Mouse (Mus musculus): ENCODE measurements around the gene Tmem268. TPM values are rescaled to one million over a fixed set of nuclear protein-coding genes. Genes with fewer than 3 reads are reported as not detected.

Gene Tmem268
- polyA plus RNA-seq, 1 experiment, result 19.5 TPM

DNA sequence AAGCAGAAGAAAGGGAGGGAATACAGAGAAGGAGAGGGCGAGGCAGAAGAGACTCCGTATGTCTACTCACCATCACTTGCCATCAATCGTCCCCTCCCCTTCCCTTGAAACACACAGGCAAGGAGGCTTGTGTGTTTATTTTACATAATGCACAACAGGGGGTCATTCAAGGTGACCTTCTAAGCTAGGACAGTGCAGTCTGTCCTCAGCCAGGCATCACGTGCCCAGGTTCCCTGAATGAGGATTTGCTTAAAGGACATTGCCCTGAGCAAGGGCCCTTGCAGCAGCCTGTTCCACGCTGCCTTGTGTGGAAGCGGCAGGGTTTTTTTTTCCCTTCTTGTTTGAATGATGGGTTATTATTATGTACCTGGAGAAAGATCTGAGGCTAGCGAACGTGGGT is 33.1 kb upstream of the Tmem268 start:
- no peak for TF ChIP-seq CTCF (IDR thresholded peaks at IDR 0.05; ENCODE audit: control insufficient read depth, insufficient read depth, insufficient read length)
- no peak for TF ChIP-seq MYOD1 (IDR thresholded peaks at IDR 0.05; ENCODE audit: control insufficient read depth, insufficient read length, low read depth)
- TF ChIP-seq CEBPB (IDR thresholded peaks at IDR 0.05; ENCODE audit: low read depth), result no peak
- TF ChIP-seq MAX (IDR thresholded peaks at IDR 0.05), result no peak
- no peak for TF ChIP-seq MYOG (IDR thresholded peaks at IDR 0.05; ENCODE audit: control insufficient read depth, extremely low read depth, insufficient read length)
- no peak for TF ChIP-seq FOSL1 (IDR thresholded peaks at IDR 0.05; ENCODE audit: insufficient read depth, low read length, poor library complexity, severe bottlenecking)
- TF ChIP-seq USF1 (IDR thresholded peaks at IDR 0.05; ENCODE audit: low read depth), result no peak
- H3K4me3 ChIP-seq (ENCODE audit: insufficient read depth, poor library complexity, severe bottlenecking), result no peak overlapping the region
- no peaks in the 10 kb centered on the region for H3K27me3 ChIP-seq (ENCODE audit: control insufficient read depth, insufficient read depth, insufficient read length)

DNA sequence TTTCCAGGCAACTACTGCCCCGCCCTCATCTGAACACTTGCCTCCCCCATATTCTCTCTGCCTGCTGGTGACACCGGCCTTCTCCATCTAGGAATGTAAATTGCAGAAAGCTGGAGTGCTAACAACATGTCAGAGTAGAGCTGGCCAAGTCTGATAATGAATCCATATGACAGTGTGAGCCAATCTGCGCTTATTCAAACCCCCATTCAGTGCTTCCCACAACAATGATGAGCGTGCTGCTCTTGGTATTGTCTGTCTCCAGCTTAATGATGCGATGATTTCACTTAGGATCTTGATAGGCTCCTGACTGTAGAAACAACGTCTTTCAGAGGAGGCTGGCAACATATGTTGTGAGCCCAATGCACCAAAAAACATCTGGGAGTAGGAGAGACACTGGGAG is 29.6 kb upstream of the Tmem268 start:
- Histone ChIP-seq H3K79me2 (ENCODE audit: control insufficient read depth, insufficient read depth) (no peaks in the 10 kb centered on the region), H3K79me3 (ENCODE audit: low read depth) (no peaks in the 10 kb centered on the region), H3K4me3 (ENCODE audit: insufficient read depth, poor library complexity, severe bottlenecking) (no peak overlapping the region), H3ac (ENCODE audit: control insufficient read depth, insufficient read length, low read depth) (no peak overlapping the region), H3K36me3 (ENCODE audit: control insufficient read depth, insufficient read depth) (no peaks in the 10 kb centered on the region), H3K27me3 (ENCODE audit: control insufficient read depth, insufficient read depth, insufficient read length) (no peaks in the 10 kb centered on the region)
- TF ChIP-seq CTCF (IDR thresholded peaks at IDR 0.05; ENCODE audit: control insufficient read depth, insufficient read depth, insufficient read length) (no peak), USF1 (IDR thresholded peaks at IDR 0.05; ENCODE audit: low read depth) (no peak), MYOD1 (IDR thresholded peaks at IDR 0.05; ENCODE audit: control insufficient read depth, insufficient read length, low read depth) (no peak), FOSL1 (IDR thresholded peaks at IDR 0.05; ENCODE audit: insufficient read depth, low read length, poor library complexity, severe bottlenecking) (no peak), MYOG (IDR thresholded peaks at IDR 0.05; ENCODE audit: control insufficient read depth, extremely low read depth, insufficient read length) (no peak), MAX (IDR thresholded peaks at IDR 0.05) (no peak), CEBPB (IDR thresholded peaks at IDR 0.05; ENCODE audit: low read depth) (no peak)

More for the DNA sequence above, 33.1 kb upstream of the Tmem268 start:
- Histone ChIP-seq H3K79me2 (ENCODE audit: control insufficient read depth, insufficient read depth) (no peaks in the 10 kb centered on the region), H3K79me3 (ENCODE audit: low read depth) (no peaks in the 10 kb centered on the region), H3ac (ENCODE audit: control insufficient read depth, insufficient read length, low read depth) (no peak overlapping the region), H3K36me3 (ENCODE audit: control insufficient read depth, insufficient read depth) (no peaks in the 10 kb centered on the region)

DNA sequence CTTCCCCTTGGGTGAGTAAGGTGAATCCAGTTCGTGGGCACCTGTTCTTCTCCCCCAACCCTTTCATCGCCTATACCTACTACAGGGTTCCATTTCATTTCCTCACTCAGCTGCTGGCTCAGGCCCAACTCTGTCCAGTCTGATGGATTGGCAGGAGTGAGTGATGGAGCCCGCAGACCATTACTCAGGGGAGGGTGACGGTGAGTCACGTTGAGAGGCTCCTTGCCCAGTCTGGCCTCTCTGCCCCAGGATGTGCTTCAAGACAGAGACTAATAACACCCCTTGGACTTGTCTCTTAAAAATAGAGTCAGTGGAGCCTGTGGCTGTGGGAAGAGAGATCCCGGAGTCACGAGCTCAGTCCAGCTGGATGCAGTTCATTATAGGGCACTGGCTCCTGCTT is 28.2 kb upstream of the Tmem268 start:
- H3ac ChIP-seq (ENCODE audit: control insufficient read depth, insufficient read length, low read depth), result no peak overlapping the region
- H3K79me2 ChIP-seq (ENCODE audit: control insufficient read depth, insufficient read depth), result no peaks in the 10 kb centered on the region
- no peak overlapping the region for H3K4me3 ChIP-seq (ENCODE audit: insufficient read depth, poor library complexity, severe bottlenecking)
- H3K36me3 ChIP-seq (ENCODE audit: control insufficient read depth, insufficient read depth), result no peaks in the 10 kb centered on the region
- no peaks in the 10 kb centered on the region for H3K27me3 ChIP-seq (ENCODE audit: control insufficient read depth, insufficient read depth, insufficient read length)
- H3K79me3 ChIP-seq (ENCODE audit: low read depth), result no peaks in the 10 kb centered on the region
- TF ChIP-seq CTCF (IDR thresholded peaks at IDR 0.05; ENCODE audit: control insufficient read depth, insufficient read depth, insufficient read length) (no peak), MYOG (IDR thresholded peaks at IDR 0.05; ENCODE audit: control insufficient read depth, extremely low read depth, insufficient read length) (no peak), USF1 (IDR thresholded peaks at IDR 0.05; ENCODE audit: low read depth) (peak; percentile 55), FOSL1 (IDR thresholded peaks at IDR 0.05; ENCODE audit: insufficient read depth, low read length, poor library complexity, severe bottlenecking) (peak; percentile 87), MAX (IDR thresholded peaks at IDR 0.05) (peak; percentile 46), MYOD1 (IDR thresholded peaks at IDR 0.05; ENCODE audit: control insufficient read depth, insufficient read length, low read depth) (peak; percentile 87)

GRCm38 (mm10) chr4:63537602-63538001 is 21.0 kb upstream of the Tmem268 start:
- TF ChIP-seq USF1 (IDR thresholded peaks at IDR 0.05; ENCODE audit: low read depth), result no peak
- no peak for TF ChIP-seq MYOD1 (IDR thresholded peaks at IDR 0.05; ENCODE audit: control insufficient read depth, insufficient read length, low read depth)
- TF ChIP-seq CEBPB (IDR thresholded peaks at IDR 0.05; ENCODE audit: low read depth), result no peak
- TF ChIP-seq MYOG (IDR thresholded peaks at IDR 0.05; ENCODE audit: control insufficient read depth, extremely low read depth, insufficient read length), result no peak
- no peak for TF ChIP-seq CTCF (IDR thresholded peaks at IDR 0.05; ENCODE audit: control insufficient read depth, insufficient read depth, insufficient read length)
- TF ChIP-seq FOSL1 (IDR thresholded peaks at IDR 0.05; ENCODE audit: insufficient read depth, low read length, poor library complexity, severe bottlenecking), result no peak
- no peak for TF ChIP-seq MAX (IDR thresholded peaks at IDR 0.05)
- Histone ChIP-seq H3ac (ENCODE audit: control insufficient read depth, insufficient read length, low read depth) (no peak overlapping the region), H3K4me3 (ENCODE audit: insufficient read depth, poor library complexity, severe bottlenecking) (no peak overlapping the region), H3K36me3 (ENCODE audit: control insufficient read depth, insufficient read depth) (no peaks in the 10 kb centered on the region), H3K79me3 (ENCODE audit: low read depth) (no peaks in the 10 kb centered on the region), H3K79me2 (ENCODE audit: control insufficient read depth, insufficient read depth) (no peaks in the 10 kb centered on the region), H3K27me3 (ENCODE audit: control insufficient read depth, insufficient read depth, insufficient read length) (no peaks in the 10 kb centered on the region)

DNA sequence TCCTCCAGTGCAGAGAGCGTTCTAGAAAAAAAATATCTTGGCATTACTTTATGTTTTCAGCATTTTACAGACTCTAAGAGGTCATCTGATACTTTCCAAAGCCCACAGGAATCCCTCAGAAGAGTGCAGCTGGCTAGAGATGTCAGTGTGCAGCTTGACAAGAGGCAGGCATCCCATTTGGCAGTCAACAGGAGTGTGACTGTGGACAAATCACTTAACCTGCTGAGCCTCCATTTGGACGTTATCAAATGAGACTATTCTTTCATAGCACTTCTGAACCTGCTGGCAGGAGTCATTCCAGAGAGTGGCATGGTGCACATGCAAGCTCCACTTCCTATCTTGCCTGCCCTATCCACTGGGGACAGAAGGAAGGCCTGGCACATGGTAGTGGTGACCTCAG is 16.4 kb upstream of the Tmem268 start:
- Histone ChIP-seq H3ac (ENCODE audit: control insufficient read depth, insufficient read length, low read depth) (no peak overlapping the region), H3K36me3 (ENCODE audit: control insufficient read depth, insufficient read depth) (no peaks in the 10 kb centered on the region), H3K79me2 (ENCODE audit: control insufficient read depth, insufficient read depth) (peaks cover 26% of the 10 kb centered on the region), H3K79me3 (ENCODE audit: low read depth) (peaks cover 16% of the 10 kb centered on the region), H3K27me3 (ENCODE audit: control insufficient read depth, insufficient read depth, insufficient read length) (no peaks in the 10 kb centered on the region), H3K4me3 (ENCODE audit: insufficient read depth, poor library complexity, severe bottlenecking) (no peak overlapping the region)
- TF ChIP-seq MAX (IDR thresholded peaks at IDR 0.05) (peak; percentile 54), MYOD1 (IDR thresholded peaks at IDR 0.05; ENCODE audit: control insufficient read depth, insufficient read length, low read depth) (peak; percentile 100), CEBPB (IDR thresholded peaks at IDR 0.05; ENCODE audit: low read depth) (no peak)

- Histone ChIP-seq H3K79me3 (ENCODE audit: low read depth) (peaks cover 29% of the 10 kb centered on the region), H3K79me2 (ENCODE audit: control insufficient read depth, insufficient read depth) (peaks cover 44% of the 10 kb centered on the region), H3K36me3 (ENCODE audit: control insufficient read depth, insufficient read depth) (peaks cover 13% of the 10 kb centered on the region), H3K4me3 (ENCODE audit: insufficient read depth, poor library complexity, severe bottlenecking) (no peak overlapping the region), H3K27me3 (ENCODE audit: control insufficient read depth, insufficient read depth, insufficient read length) (no peaks in the 10 kb centered on the region), H3ac (ENCODE audit: control insufficient read depth, insufficient read length, low read depth) (no peak overlapping the region)
- TF ChIP-seq FOSL1 (IDR thresholded peaks at IDR 0.05; ENCODE audit: insufficient read depth, low read length, poor library complexity, severe bottlenecking), result no peak
- TF ChIP-seq MAX (IDR thresholded peaks at IDR 0.05), result no peak
- no peak for TF ChIP-seq CTCF (IDR thresholded peaks at IDR 0.05; ENCODE audit: control insufficient read depth, insufficient read depth, insufficient read length)
- TF ChIP-seq MYOD1 (IDR thresholded peaks at IDR 0.05; ENCODE audit: control insufficient read depth, insufficient read length, low read depth), result no peak
- no peak for TF ChIP-seq USF1 (IDR thresholded peaks at IDR 0.05; ENCODE audit: low read depth)
- no peak for TF ChIP-seq MYOG (IDR thresholded peaks at IDR 0.05; ENCODE audit: control insufficient read depth, extremely low read depth, insufficient read length)
- no peak for TF ChIP-seq CEBPB (IDR thresholded peaks at IDR 0.05; ENCODE audit: low read depth)
Observed at GRCm38 (mm10) chr4:63543746-63544493, 14.7 kb upstream of the Tmem268 start.
